Mouse (Mus musculus): Measurements from ENCODE around the gene Dut. TPM values are rescaled to one million over a fixed set of nuclear protein-coding genes. Genes with fewer than 3 reads are reported as not detected.
"Not testable (repeated sequence)": the region's sequence is repeated elsewhere in the genome, so short reads cannot be mapped to it uniquely, and the experiment has no call there.

Gene Dut
- polyA plus RNA-seq, 1 experiment from 2014 or later = 160 TPM

DNA sequence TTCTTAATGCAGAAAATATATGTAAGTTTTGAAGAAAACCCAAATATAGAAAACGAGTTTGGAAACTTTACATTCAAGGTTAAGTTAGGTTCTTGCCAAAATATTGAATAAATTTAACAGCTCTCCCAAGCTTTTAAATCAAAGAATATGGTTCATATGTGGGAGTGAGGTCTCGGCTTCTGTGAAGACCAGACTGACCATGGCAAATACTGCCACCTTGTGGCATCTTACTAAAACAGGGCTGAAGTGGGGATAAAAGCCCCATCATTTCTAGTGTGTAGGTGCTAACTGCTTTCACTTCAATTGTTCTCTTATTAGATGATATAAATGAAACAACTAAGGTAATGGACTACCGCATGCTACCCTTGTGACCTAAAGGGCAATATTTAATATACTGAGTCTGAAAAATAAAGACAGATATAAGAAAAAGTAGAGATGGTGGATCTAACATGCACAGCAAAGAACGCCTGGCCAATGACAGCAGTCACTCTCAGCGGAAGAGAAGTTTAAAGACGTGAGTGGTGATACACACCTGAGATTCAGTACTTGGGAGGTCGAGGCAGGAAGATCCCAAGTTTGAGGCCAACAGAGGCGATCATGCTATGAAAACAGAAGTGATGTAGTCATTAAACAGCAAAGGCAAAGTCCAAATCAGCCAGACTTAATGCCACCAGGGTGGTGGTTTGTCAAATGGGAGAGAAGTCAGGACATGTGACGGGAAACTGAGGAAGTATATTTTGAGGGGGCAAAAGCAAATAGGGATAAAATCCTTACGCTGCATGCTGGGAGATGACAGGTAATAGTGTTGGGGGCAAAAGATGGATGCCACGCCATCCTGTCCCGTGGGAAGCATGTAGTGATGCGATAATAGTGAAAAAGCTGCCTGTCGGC lies 12.5 kb downstream of the Dut start:
- no peak for ATAC-seq (ENCODE audit: low FRiP score, low read depth)
- H3K36me3 ChIP-seq = peaks cover 33% of the 10 kb centered on the region

DNA sequence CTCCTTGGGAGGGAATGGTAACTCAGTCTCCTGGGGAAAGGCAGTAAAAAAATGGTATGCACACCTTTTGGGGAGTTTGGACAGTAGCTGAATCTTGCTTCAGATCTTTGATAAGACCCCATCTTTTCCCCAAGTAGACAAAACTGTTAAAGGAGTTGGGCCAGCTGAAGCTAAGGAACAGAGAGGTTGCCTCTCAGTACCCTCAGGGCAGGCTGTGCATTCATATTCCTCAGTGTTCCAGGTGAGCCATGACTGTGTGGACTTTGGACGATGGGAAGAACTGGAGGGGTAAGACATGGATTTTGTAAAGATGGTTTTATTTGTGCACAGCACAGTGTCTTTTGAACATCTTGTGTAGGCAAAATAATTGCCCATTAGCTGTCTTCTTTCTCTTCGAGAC lies 13.3 kb downstream of the Dut start:
- 0 out of 2 replicates have a peak, but pooled peaks cover 9% of the 10 kb centered on the region for H3K4me1 ChIP-seq
- no peak overlapping the region for H3K27ac ChIP-seq (replicated peaks)
- 88% methylated on average over 2 of the region's 2 CpGs for WGBS
- no peaks in the 10 kb centered on the region for H3K27me3 ChIP-seq
- H3K36me3 ChIP-seq = peaks cover 27% of the 10 kb centered on the region
- no peak overlapping the region for H3K4me2 ChIP-seq (replicated peaks)
- no peak for ATAC-seq (ENCODE audit: low FRiP score, low read depth)
- H3K9ac ChIP-seq (replicated peaks) = no peak overlapping the region
- no peaks in the 10 kb centered on the region for H3K9me3 ChIP-seq
- H3K4me3 ChIP-seq = no peak overlapping the region

More for the DNA sequence above, 12.5 kb downstream of the Dut start:
- Histone ChIP-seq H3K9me3 (no peaks in the 10 kb centered on the region), H3K4me1 (0 out of 2 replicates have a peak, but pooled peaks cover 9% of the 10 kb centered on the region), H3K4me3 (no peak overlapping the region), H3K9ac (replicated peaks) (no peak overlapping the region), H3K27ac (replicated peaks) (no peak overlapping the region), H3K4me2 (replicated peaks) (no peak overlapping the region), H3K27me3 (no peaks in the 10 kb centered on the region)
- 85% methylated on average over 14 of the region's 14 CpGs for WGBS

DNA sequence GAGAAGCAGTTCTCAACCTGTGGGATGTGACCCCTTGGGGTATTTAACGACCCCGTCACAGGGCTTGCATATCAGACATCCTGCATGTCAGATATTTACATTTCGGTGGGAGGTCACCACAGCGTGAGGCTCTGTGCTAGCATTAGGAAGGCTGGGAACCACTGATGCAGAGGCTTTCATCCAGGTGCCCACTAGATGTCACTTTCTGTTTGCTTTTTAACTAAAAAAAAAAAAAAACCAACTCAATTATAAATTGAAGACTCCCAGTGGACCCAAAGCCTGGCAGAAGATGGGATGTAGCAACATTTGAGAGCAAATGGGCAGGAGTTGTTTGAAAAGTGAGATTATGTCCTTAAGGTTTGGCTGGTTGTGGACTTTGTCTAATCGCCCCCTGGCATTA lies 16.1 kb downstream of the Dut start:
- Histone ChIP-seq H3K9ac (replicated peaks) (no peak overlapping the region), H3K27me3 (no peaks in the 10 kb centered on the region), H3K27ac (replicated peaks) (no peak overlapping the region), H3K4me2 (replicated peaks) (no peak overlapping the region), H3K4me1 (0 out of 2 replicates have a peak, but pooled peaks cover 9% of the 10 kb centered on the region), H3K4me3 (no peak overlapping the region), H3K36me3 (peaks cover 3% of the 10 kb centered on the region), H3K9me3 (no peaks in the 10 kb centered on the region)
- WGBS = 29% methylated on average over 5 of the region's 5 CpGs
- ATAC-seq (ENCODE audit: low FRiP score, low read depth) = no peak

DNA sequence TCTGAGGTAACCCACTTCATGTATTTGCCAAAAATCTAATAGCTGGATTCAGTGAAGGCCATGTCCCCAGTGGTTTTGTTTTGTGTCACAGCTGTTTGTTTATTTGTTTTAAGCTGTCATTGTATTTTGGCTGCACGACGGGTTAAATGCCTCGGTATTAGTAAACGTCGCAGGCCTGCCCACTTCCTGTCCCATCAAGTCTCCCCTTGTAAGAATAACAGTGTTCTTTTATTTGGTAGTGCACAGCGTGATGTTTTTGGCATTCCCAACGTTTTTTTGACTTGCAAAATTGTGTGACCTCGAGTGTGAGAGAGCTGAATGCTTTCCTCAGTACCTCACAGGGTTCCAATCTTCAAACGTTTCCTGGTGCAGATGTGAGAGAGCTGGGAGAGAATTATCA lies 16.8 kb downstream of the Dut start:
- no peak overlapping the region for H3K4me3 ChIP-seq
- no peak for ATAC-seq (ENCODE audit: low FRiP score, low read depth)
- H3K27ac ChIP-seq (replicated peaks) = no peak overlapping the region
- WGBS = 30% methylated on average over 9 of the region's 9 CpGs
- H3K9ac ChIP-seq (replicated peaks) = no peak overlapping the region
- H3K9me3 ChIP-seq = no peaks in the 10 kb centered on the region
- no peaks in the 10 kb centered on the region for H3K27me3 ChIP-seq
- no peak overlapping the region for H3K4me2 ChIP-seq (replicated peaks)
- no peaks in the 10 kb centered on the region for H3K36me3 ChIP-seq
- 0 out of 2 replicates have a peak, but pooled peaks cover 9% of the 10 kb centered on the region for H3K4me1 ChIP-seq

DNA sequence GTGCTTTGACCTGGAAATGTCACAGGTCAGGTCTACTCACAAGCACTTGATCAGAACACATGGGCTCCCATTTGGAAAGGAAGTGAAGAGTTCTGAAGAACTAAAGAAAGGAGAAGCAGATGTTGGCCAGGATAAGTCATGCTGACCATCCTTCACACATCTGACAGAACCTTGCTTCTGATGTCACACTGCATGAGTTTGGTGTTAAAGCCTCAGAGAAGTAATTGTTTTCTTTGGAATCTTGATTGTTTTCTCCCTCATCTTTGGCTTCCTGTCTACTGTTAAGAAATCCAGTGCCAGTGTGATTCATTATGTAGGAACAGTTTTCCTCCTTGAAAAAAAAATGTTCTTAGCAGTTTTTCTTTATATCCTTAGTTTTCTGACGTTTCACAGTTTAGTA lies 21.9 kb downstream of the Dut start:
- Histone ChIP-seq H3K4me2 (replicated peaks) (no peak overlapping the region), H3K4me3 (no peak overlapping the region), H3K27me3 (no peaks in the 10 kb centered on the region), H3K9ac (replicated peaks) (no peak overlapping the region), H3K27ac (replicated peaks) (no peak overlapping the region), H3K9me3 (no peaks in the 10 kb centered on the region), H3K36me3 (no peaks in the 10 kb centered on the region), H3K4me1 (0 out of 2 replicates have a peak, but pooled peaks cover 2% of the 10 kb centered on the region)
- ATAC-seq (ENCODE audit: low FRiP score, low read depth) = no peak
- 72% methylated on average over 1 of the region's 1 CpGs for WGBS

GRCm38 (mm10) chr2:125275617-125276016 lies 28.6 kb downstream of the Dut start:
- no peak overlapping the region for H3K4me3 ChIP-seq
- no peaks in the 10 kb centered on the region for H3K36me3 ChIP-seq
- H3K27ac ChIP-seq (replicated peaks) = no peak overlapping the region
- WGBS = 58% methylated on average over 5 of the region's 5 CpGs
- H3K9me3 ChIP-seq = no peaks in the 10 kb centered on the region
- no peaks in the 10 kb centered on the region for H3K4me1 ChIP-seq
- no peak for ATAC-seq (ENCODE audit: low FRiP score, low read depth)
- no peaks in the 10 kb centered on the region for H3K27me3 ChIP-seq
- H3K4me2 ChIP-seq (replicated peaks) = no peak overlapping the region
- H3K9ac ChIP-seq (replicated peaks) = no peak overlapping the region

- WGBS = 85% methylated on average over 5 of the region's 5 CpGs
- H3K36me3 ChIP-seq = no peaks in the 10 kb centered on the region
- ATAC-seq (ENCODE audit: low FRiP score, low read depth) = no peak
- no peaks in the 10 kb centered on the region for H3K9me3 ChIP-seq
- H3K4me2 ChIP-seq (replicated peaks) = no peak overlapping the region
- no peaks in the 10 kb centered on the region for H3K4me1 ChIP-seq
- no peak overlapping the region for H3K9ac ChIP-seq (replicated peaks)
- no peak overlapping the region for H3K27ac ChIP-seq (replicated peaks)
- H3K4me3 ChIP-seq = no peak overlapping the region
- H3K27me3 ChIP-seq = no peaks in the 10 kb centered on the region
Observed at GRCm38 (mm10) chr2:125276692-125277091, 29.7 kb downstream of the Dut start.

DNA sequence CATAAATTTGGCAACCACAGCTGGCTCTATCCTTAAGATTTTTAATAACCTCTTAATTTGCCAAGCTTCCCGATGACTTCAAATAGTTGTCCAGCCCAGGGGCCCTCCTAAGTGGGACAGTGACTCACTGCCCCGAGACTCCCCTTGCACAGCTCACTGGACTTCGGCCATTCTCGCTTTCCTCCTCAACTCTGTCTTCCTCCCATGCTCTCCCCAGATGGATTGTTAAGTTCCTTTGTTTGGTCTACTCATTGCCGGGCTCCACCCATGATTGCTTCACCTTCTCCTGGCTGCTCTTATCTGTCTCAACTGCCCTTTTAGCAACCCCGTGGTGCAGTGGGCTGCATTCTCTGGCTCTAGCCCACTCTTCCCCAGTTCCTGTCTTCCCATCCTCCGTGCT lies 31.5 kb downstream of the Dut start:
- 74% methylated on average over 7 of the region's 7 CpGs for WGBS
- Histone ChIP-seq H3K27me3 (no peaks in the 10 kb centered on the region), H3K36me3 (no peaks in the 10 kb centered on the region), H3K9me3 (no peaks in the 10 kb centered on the region), H3K4me2 (replicated peaks) (no peak overlapping the region), H3K4me1 (no peaks in the 10 kb centered on the region), H3K27ac (replicated peaks) (no peak overlapping the region), H3K9ac (replicated peaks) (no peak overlapping the region), H3K4me3 (no peak overlapping the region)
- no peak for ATAC-seq (ENCODE audit: low FRiP score, low read depth)

DNA sequence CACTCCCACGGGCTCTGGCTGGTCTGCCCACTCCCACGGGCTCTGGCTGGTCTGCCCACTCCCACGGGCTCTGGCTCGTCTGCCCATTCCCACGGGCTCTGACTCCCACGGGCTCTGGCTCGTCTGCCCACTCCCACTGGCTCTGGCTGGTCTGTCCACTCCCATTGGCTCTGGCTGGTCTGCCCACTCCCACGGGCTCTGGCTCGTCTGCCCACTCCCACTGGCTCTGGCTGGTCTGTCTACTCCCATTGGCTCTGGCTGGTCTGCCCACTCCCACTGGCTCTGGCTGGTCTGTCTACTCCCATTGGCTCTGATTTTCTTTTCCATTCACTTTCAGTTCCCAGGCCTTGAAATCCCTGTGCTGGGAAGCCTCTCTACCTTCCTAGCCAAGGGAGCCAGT lies 33.0 kb downstream of the Dut start:
- not testable (repeated sequence) for H3K9ac ChIP-seq (replicated peaks); H3K9me3 ChIP-seq; H3K36me3 ChIP-seq; ATAC-seq (ENCODE audit: low FRiP score, low read depth); H3K4me1 ChIP-seq; H3K27ac ChIP-seq (replicated peaks); H3K4me2 ChIP-seq (replicated peaks); H3K27me3 ChIP-seq; H3K4me3 ChIP-seq
- WGBS = 89% methylated on average over 9 of the region's 9 CpGs

- no peaks in the 10 kb centered on the region for H3K9me3 ChIP-seq
- H3K27me3 ChIP-seq = no peaks in the 10 kb centered on the region
- no peak overlapping the region for H3K9ac ChIP-seq (replicated peaks)
- no peaks in the 10 kb centered on the region for H3K4me1 ChIP-seq
- H3K36me3 ChIP-seq = no peaks in the 10 kb centered on the region
- no peak overlapping the region for H3K27ac ChIP-seq (replicated peaks)
- H3K4me3 ChIP-seq = no peak overlapping the region
- 80% methylated on average over 14 of the region's 14 CpGs for WGBS
- H3K4me2 ChIP-seq (replicated peaks) = no peak overlapping the region
- no peak for ATAC-seq (ENCODE audit: low FRiP score, low read depth)
Observed at GRCm38 (mm10) chr2:125282334-125283206, 35.6 kb downstream of the Dut start.

- H3K9me3 ChIP-seq = no peaks in the 10 kb centered on the region
- no peaks in the 10 kb centered on the region for H3K27me3 ChIP-seq
- no peak overlapping the region for H3K27ac ChIP-seq (replicated peaks)
- H3K9ac ChIP-seq (replicated peaks) = no peak overlapping the region
- H3K4me3 ChIP-seq = no peak overlapping the region
- H3K4me2 ChIP-seq (replicated peaks) = no peak overlapping the region
- no peak for ATAC-seq (ENCODE audit: low FRiP score, low read depth)
- 66% methylated on average over 4 of the region's 4 CpGs for WGBS
- no peaks in the 10 kb centered on the region for H3K36me3 ChIP-seq
- H3K4me1 ChIP-seq = no peaks in the 10 kb centered on the region
Observed at GRCm38 (mm10) chr2:125285777-125286176, 38.8 kb downstream of the Dut start.
